Mouse (Mus musculus) G1E (cell line): ENCODE measurements around the gene Zzz3. TPM values are rescaled to one million over a fixed set of nuclear protein-coding genes. Genes with fewer than 3 reads are reported as not detected.

Experiments
- ATAC-seq: 2 replicates; pipeline ENCODE4 v1.8.0; 2016; ENCODE audit warnings: mild to moderate bottlenecking; ENCODE audit not compliant: insufficient number of reproducible peaks, poor library complexity, low FRiP score, severe bottlenecking; ENCODE audit errors: extremely low read depth
- DNase-seq: peaks from one replicate; pipeline ENCODE4 v3.0.0; 2012; ENCODE audit warnings: low spot score
- H3K27me3 ChIP-seq: 2 replicates; pipeline ENCODE4 v1.6.1; 2012; ENCODE audit warnings: mild to moderate bottlenecking, low read length, inconsistent platforms; ENCODE audit not compliant: insufficient read depth
- H3K36me3 ChIP-seq: replicated peaks from 2 replicates; pipeline ENCODE3; 2012; ENCODE audit warnings: mild to moderate bottlenecking, inconsistent platforms
- H3K4me1 ChIP-seq: 2 replicates; pipeline ENCODE4 v1.6.1; 2012; ENCODE audit warnings: low read depth, low read length, inconsistent platforms, mixed read lengths; ENCODE audit not compliant: insufficient read depth
- H3K4me3 ChIP-seq: 2 replicates; pipeline ENCODE4 v1.5.1; 2012; ENCODE audit warnings: low read depth, mild to moderate bottlenecking, inconsistent platforms, low read length, moderate library complexity, mixed read lengths
- H3K9me3 ChIP-seq: replicated peaks from 2 replicates; pipeline ENCODE4 v1.6.1; 2012; ENCODE audit warnings: inconsistent platforms
- CTCF ChIP-seq: IDR thresholded peaks from 2 replicates; pipeline ENCODE4 v1.5.1; 2012; ENCODE audit warnings: low read depth, low read length, inconsistent platforms, mixed read lengths
- GATA1 ChIP-seq: IDR thresholded peaks from 2 replicates; pipeline ENCODE4 v1.6.1; 2012; ENCODE audit warnings: borderline replicate concordance, low read length, inconsistent platforms, mixed read lengths
- GATA2 ChIP-seq: IDR thresholded peaks from 2 replicates; pipeline ENCODE4 v1.6.1; 2012; ENCODE audit warnings: low read depth, low read length, inconsistent platforms, borderline replicate concordance
- POLR2AphosphoS5 ChIP-seq: IDR thresholded peaks from 2 replicates; pipeline ENCODE4 v1.6.1; 2012; ENCODE audit warnings: low read depth, low read length, inconsistent platforms; ENCODE audit not compliant: insufficient replicate concordance
- TAL1 ChIP-seq: conservative IDR thresholded peaks from 2 replicates; pipeline ENCODE4 v1.6.1; 2012; ENCODE audit warnings: low read depth, low read length, inconsistent platforms, mixed read lengths
- polyA plus RNA-seq: library from polyadenylated mRNA; stranded (reverse); fragments of >175 nt; gene quantifications from 2 replicates; pipeline ENCODE4 v1.2.3, GENCODE M21; 2012
- total RNA-seq, 2 experiments: library from RNA; stranded (forward) in 1 of 2; stranded (reverse) in 1 of 2; fragments of 200-1000 nt in 1 of 2; fragments of >200 nt in 1 of 2; fragmentation: Nextera tagmentation in 1 of 2; gene quantifications; 2 replicates each; pipeline ENCODE4 v1.2.3; 2014 to 2017

Gene Zzz3
- total and polyA plus RNA-seq, 3 experiments, result 14.3 to 85.5 (median 64.4) TPM

DNA sequence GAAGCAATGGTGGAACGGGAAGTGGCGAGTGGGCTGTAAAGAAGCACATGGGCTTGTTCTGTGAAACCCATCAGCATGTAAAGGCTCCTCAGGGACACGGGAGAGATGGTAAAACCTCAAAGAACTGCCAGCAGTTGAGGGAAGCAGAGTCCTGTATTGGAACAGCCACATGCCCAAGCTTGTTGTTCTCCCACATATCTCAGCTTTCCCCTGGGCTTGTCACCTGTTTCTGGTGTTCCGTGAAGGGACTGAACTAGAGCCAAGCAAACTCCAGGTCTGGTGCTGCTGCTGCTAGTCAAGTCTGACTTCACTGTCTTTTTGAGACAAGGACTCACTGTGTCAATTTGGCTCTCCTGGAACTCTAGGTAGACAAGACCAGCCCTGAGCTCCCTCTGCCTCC, 72.0 kb downstream of the Zzz3 start:
- TF ChIP-seq CTCF, result no peak
- Histone ChIP-seq H3K4me1 (no peaks in the 10 kb centered on the region), H3K4me3 (no peak overlapping the region), H3K9me3 (no peaks in the 10 kb centered on the region), H3K36me3 (peaks cover 15% of the 10 kb centered on the region), H3K27me3 (peaks cover 9% of the 10 kb centered on the region; the same call in 1 of the 2 replicates)
- ATAC-seq (no peak), DNase-seq (no peak)

GRCm38 (mm10) chr3:152468032-152468431, 72.8 kb downstream of the Zzz3 start:
- H3K9me3 ChIP-seq, result no peaks in the 10 kb centered on the region
- no peak overlapping the region for H3K4me3 ChIP-seq
- DNase-seq (no peak), ATAC-seq (no peak)
- no peak for TF ChIP-seq CTCF
- no peak for TF ChIP-seq GATA1
- no peak for TF ChIP-seq POLR2AphosphoS5
- no peak for TF ChIP-seq TAL1
- TF ChIP-seq GATA2, result no peak
- no peaks in the 10 kb centered on the region for H3K4me1 ChIP-seq
- peaks cover 10% of the 10 kb centered on the region for H3K36me3 ChIP-seq
- H3K27me3 ChIP-seq, result peaks cover 16% of the 10 kb centered on the region

DNA sequence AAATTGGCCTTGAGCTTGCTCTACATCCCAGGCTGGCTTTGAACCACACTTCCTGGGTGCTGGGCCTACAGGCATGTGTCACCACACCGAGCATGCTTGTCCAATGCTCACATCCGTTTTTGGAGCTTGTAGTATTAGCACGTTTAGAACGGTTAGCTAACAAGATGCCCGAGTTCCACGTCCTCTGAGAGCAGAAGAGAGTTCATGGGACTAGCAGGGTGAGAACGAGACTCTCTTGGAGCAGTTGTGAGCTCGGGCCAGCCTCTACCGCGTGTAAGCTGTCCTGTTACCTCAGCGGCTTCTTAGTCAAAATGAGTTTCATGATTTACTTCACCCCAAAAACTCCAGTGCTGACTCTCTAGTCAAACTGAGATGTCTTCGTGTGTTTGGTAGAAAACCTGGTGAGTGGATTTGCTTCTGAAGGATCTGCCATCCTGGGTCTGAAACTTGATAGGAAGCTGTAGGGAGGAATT, 73.3 kb downstream of the Zzz3 start:
- ATAC-seq, result no peak
- H3K4me3 ChIP-seq, result no peak overlapping the region

GRCm38 (mm10) chr3:152469423-152470200, 74.3 kb downstream of the Zzz3 start:
- H3K27me3 ChIP-seq, result peaks cover 25% of the 10 kb centered on the region
- ATAC-seq (no peak), DNase-seq (no peak)
- H3K9me3 ChIP-seq, result no peaks in the 10 kb centered on the region
- no peak for TF ChIP-seq CTCF
- no peak for TF ChIP-seq GATA2
- TF ChIP-seq TAL1, result no peak
- no peak overlapping the region for H3K4me3 ChIP-seq
- no peaks in the 10 kb centered on the region for H3K36me3 ChIP-seq
- peaks cover 2% of the 10 kb centered on the region for H3K4me1 ChIP-seq

More for the DNA sequence above, 73.3 kb downstream of the Zzz3 start:
- Histone ChIP-seq H3K9me3 (no peaks in the 10 kb centered on the region), H3K27me3 (peaks cover 20% of the 10 kb centered on the region), H3K4me1 (no peaks in the 10 kb centered on the region), H3K36me3 (peaks cover 4% of the 10 kb centered on the region)
- TF ChIP-seq GATA1 (no peak), GATA2 (no peak), CTCF (no peak), POLR2AphosphoS5 (no peak), TAL1 (no peak)
- DNase-seq, result no peak

GRCm38 (mm10) chr3:152470347-152470746, 75.1 kb downstream of the Zzz3 start:
- H3K4me1 ChIP-seq, result peaks cover 8% of the 10 kb centered on the region
- TF ChIP-seq POLR2AphosphoS5 (no peak), CTCF (no peak), GATA2 (no peak)

GRCm38 (mm10) chr3:152472676-152473075, 77.4 kb downstream of the Zzz3 start:
- TF ChIP-seq CTCF (no peak), GATA1 (no peak), GATA2 (no peak), POLR2AphosphoS5 (no peak)
- no peak overlapping the region for H3K4me3 ChIP-seq
- DNase-seq (no peak), ATAC-seq (no peak)
- no peaks in the 10 kb centered on the region for H3K36me3 ChIP-seq
- H3K9me3 ChIP-seq, result no peaks in the 10 kb centered on the region
- H3K27me3 ChIP-seq, result peaks cover 28% of the 10 kb centered on the region
- H3K4me1 ChIP-seq, result peaks cover 28% of the 10 kb centered on the region

More at GRCm38 (mm10) chr3:152470347-152470746, 75.1 kb downstream of the Zzz3 start:
- ATAC-seq, result no peak
- DNase-seq, result no peak
- no peaks in the 10 kb centered on the region for H3K36me3 ChIP-seq
- no peaks in the 10 kb centered on the region for H3K9me3 ChIP-seq
- H3K4me3 ChIP-seq, result no peak overlapping the region
- peaks cover 25% of the 10 kb centered on the region for H3K27me3 ChIP-seq
